Mouse (Mus musculus) bone marrow, adult 2 months (tissue): Measurements from ENCODE around the gene Tspan5.

Experiments
- CTCF ChIP-seq: fragments of 200-500 bp; IDR thresholded peaks from 2 replicates; pipeline ENCODE4 v1.5.1; 2011; ENCODE audit warnings: low read length, control low read depth; ENCODE audit not compliant: control insufficient read depth, insufficient read depth
- POLR2A ChIP-seq: fragments of 200-500 bp; IDR thresholded peaks from 2 replicates; pipeline ENCODE4 v1.6.1; 2011; ENCODE audit warnings: low read depth, mild to moderate bottlenecking, control low read depth, low read length, borderline replicate concordance; ENCODE audit not compliant: control insufficient read depth

GRCm38 (mm10) chr3:138715212-138715611 is 26.8 kb upstream of the Tspan5 start:
- TF ChIP-seq CTCF, result no peak
- no peak for TF ChIP-seq POLR2A
